9 mouse cellular contexts compared by ENCODE assay signal in genomic region chr17:47606220-47606619, GRCm38 (mm10). TPM values are rescaled to one million over a fixed set of nuclear protein-coding genes. Genes with fewer than 3 reads are reported as not detected.
DNase-seq lines count a peak whose midpoint lies in the region; ATAC-seq and TF ChIP-seq lines count a peak whose summit lies in the region.
"Had no signal": no experiment of that assay in that cellular context is flagged by ENCODE, and none has a peak within 500 bp of the region (broad histone marks: within the 10 kb centered on the region; RNA-seq: fewer than 3 reads in every experiment).

No protein-coding gene starts in this region.

- peaks cover 7% of the 10 kb centered on the region for H3K4me1 ChIP-seq in spleen, adult 2 months (ENCODE audit: control insufficient read depth, insufficient read depth, insufficient read length)
- peaks cover 10% of the 10 kb centered on the region for H3K4me1 ChIP-seq in liver, postnatal 0 days (ENCODE audit: insufficient read depth)

- no peak overlapping the region for H3K27ac ChIP-seq in spleen, adult 2 months (ENCODE audit: insufficient read depth, low read length)
- H3K27ac ChIP-seq in liver, postnatal 0 days (ENCODE audit: low read depth) = no peak overlapping the region
- H3K27ac ChIP-seq: heart, embryonic 15.5 days had no signal

- peak; percentile 25 to 26 for DNase-seq in heart, postnatal 10 days
- DNase-seq in heart, postnatal 36 days = no peak
- DNase-seq in spleen, adult 2 months (ENCODE audit: low read depth in 1 of 2, low spot score in 2 of 2) = no peak
- no peak for DNase-seq in spleen, adult 12 weeks (ENCODE audit: low spot score)
- DNase-seq in liver, postnatal 0 days = no peak
- no peak for DNase-seq in natural killer cell, adult 2 months (ENCODE audit: low spot score in 2 of 2)
- no peak for DNase-seq in left cerebral cortex, adult 11 months (ENCODE audit: low spot score)
- DNase-seq in ovary, adult 18-20 months (ENCODE audit: low spot score) = no peak

- no peaks in the 10 kb centered on the region for H3K27me3 ChIP-seq in spleen, adult 2 months (ENCODE audit: control insufficient read depth, insufficient read depth, low read length)
- H3K27me3 ChIP-seq in liver, postnatal 0 days (ENCODE audit: insufficient read depth, low read length) = no peaks in the 10 kb centered on the region
- H3K27me3 ChIP-seq: heart, embryonic 15.5 days had no signal

- intact Hi-C loops in heart, postnatal 10 days (cut with DNase I) = no loop called here
- intact Hi-C loops in heart, postnatal 36 days (cut with DNase I) = no loop called here

- no peak for TF ChIP-seq EP300 in liver, postnatal 0 days (IDR thresholded peaks at IDR 0.05; ENCODE audit: low read depth)

- H3K9ac ChIP-seq in liver, postnatal 0 days (replicated peaks) = no peak overlapping the region
- H3K9ac ChIP-seq: heart, embryonic 15.5 days had no signal

- peaks cover 24% of the 10 kb centered on the region for H3K36me3 ChIP-seq in spleen, adult 2 months (ENCODE audit: control insufficient read depth, insufficient read depth, low read length)
- peaks cover 55% of the 10 kb centered on the region for H3K36me3 ChIP-seq in liver, postnatal 0 days (replicated peaks; ENCODE audit: insufficient read depth, low read length)

- no peak for ATAC-seq in liver, postnatal 0 days

- H3K9me3 ChIP-seq in liver, postnatal 0 days (ENCODE audit: low read length) = no peaks in the 10 kb centered on the region
- H3K9me3 ChIP-seq: heart, embryonic 15.5 days had no signal

- no peak overlapping the region for H3K4me3 ChIP-seq in spleen, adult 2 months (ENCODE audit: extremely low read depth, insufficient read depth, insufficient read length)
- H3K4me3 ChIP-seq in liver, postnatal 0 days (ENCODE audit: low read depth, low read length) = no peak overlapping the region
- H3K4me3 ChIP-seq: heart, embryonic 15.5 days had no signal

- TF ChIP-seq CTCF in spleen, adult 2 months (IDR thresholded peaks at IDR 0.05; ENCODE audit: extremely low read depth, insufficient read depth, insufficient read length, insufficient replicate concordance) = peak; percentile 22; the same call in 1 of the 2 replicates
- peak; percentile 64 for TF ChIP-seq CTCF in liver, postnatal 0 days (IDR thresholded peaks at IDR 0.05; ENCODE audit: low read depth)

- WGBS in spleen, adult 2 months = 74% methylated on average over 5 of the region's 5 CpGs
- 75% methylated on average over 5 of the region's 5 CpGs for WGBS in liver, postnatal 0 days (ENCODE audit: insufficient replicate concordance)

- H3K4me2 ChIP-seq in liver, postnatal 0 days (ENCODE audit: low read depth, low read length) = no peak overlapping the region
- H3K4me2 ChIP-seq: heart, embryonic 15.5 days had no signal

- no peak for TF ChIP-seq POLR2A in spleen, adult 2 months (IDR thresholded peaks at IDR 0.05; ENCODE audit: low read depth, low read length)

RNA-seq across cellular contexts. Expression of gene Bysl, which starts 5.1 kb away (rescaled TPM):
- 10 to 100 TPM; 17.2 to 19.0 TPM for total RNA-seq in heart, postnatal 10 days (2021)
- total RNA-seq in heart, postnatal 36 days (2021) = 10 to 100 TPM; 14.2 to 14.3 TPM
- polyA plus RNA-seq in spleen, adult 2 months (2012; rRNA removed) = 5.8 and 7.5 TPM in 2 replicates
- 8.9 and 10.6 TPM in 2 replicates for polyA plus RNA-seq in liver, postnatal 0 days (2015; fragmentation: Nextera tagmentation; extraction: Ambion mirVana)

RNA-seq across cellular contexts. Expression of gene Med20, which starts 5.2 kb away (rescaled TPM):
- total RNA-seq in heart, postnatal 10 days (2021) = 10 to 100 TPM; 21.9 to 23.0 TPM
- total RNA-seq in heart, postnatal 36 days (2021) = 10 to 100 TPM; 15.8 to 17.8 TPM
- 18.8 and 20.6 TPM in 2 replicates for polyA plus RNA-seq in spleen, adult 2 months (2012; rRNA removed)
- polyA plus RNA-seq in liver, postnatal 0 days (2015; fragmentation: Nextera tagmentation; extraction: Ambion mirVana) = 13.5 and 14.4 TPM in 2 replicates

RNA-seq across cellular contexts. Expression of gene Gm20517, which starts 5.2 kb away (rescaled TPM):
- 1 to 10 TPM; 3.0 to 3.5 TPM for total RNA-seq in heart, postnatal 10 days (2021)
- 1 to 10 TPM; 2.1 to 3.5 TPM for total RNA-seq in heart, postnatal 36 days (2021)
- polyA plus RNA-seq in spleen, adult 2 months (2012; rRNA removed) = 0.39 and 1.2 TPM in 2 replicates
- 0.79 and 0.82 TPM in 2 replicates for polyA plus RNA-seq in liver, postnatal 0 days (2015; fragmentation: Nextera tagmentation; extraction: Ambion mirVana)

RNA-seq across cellular contexts. Expression of gene Usp49, which starts 24.3 kb away (rescaled TPM):
- total RNA-seq in heart, postnatal 10 days (2021) = 1 to 10 TPM; 5.4 to 5.5 TPM
- total RNA-seq in heart, postnatal 36 days (2021) = 1 to 10 TPM; 3.9 to 4.4 TPM
- 4.5 and 4.6 TPM in 2 replicates for polyA plus RNA-seq in spleen, adult 2 months (2012; rRNA removed)
- 1.2 and 1.6 TPM in 2 replicates for polyA plus RNA-seq in liver, postnatal 0 days (2015; fragmentation: Nextera tagmentation; extraction: Ambion mirVana)

Comparison
In these comparisons a context has a peak if more than half of its experiments do, and no peak if none do; other contexts are left out.
1. DNase-seq: peak in heart, postnatal 10 days (2 of 2); none in heart, postnatal 36 days (0 of 2), spleen, adult 2 months (0 of 2), spleen, adult 12 weeks (single experiment), liver, postnatal 0 days (single experiment), natural killer cell, adult 2 months (0 of 2), left cerebral cortex, adult 11 months (single experiment) and ovary, adult 18-20 months (single experiment).